Mouse (Mus musculus): ENCODE measurements around the gene Adprh.

Adprh gene

DNA sequence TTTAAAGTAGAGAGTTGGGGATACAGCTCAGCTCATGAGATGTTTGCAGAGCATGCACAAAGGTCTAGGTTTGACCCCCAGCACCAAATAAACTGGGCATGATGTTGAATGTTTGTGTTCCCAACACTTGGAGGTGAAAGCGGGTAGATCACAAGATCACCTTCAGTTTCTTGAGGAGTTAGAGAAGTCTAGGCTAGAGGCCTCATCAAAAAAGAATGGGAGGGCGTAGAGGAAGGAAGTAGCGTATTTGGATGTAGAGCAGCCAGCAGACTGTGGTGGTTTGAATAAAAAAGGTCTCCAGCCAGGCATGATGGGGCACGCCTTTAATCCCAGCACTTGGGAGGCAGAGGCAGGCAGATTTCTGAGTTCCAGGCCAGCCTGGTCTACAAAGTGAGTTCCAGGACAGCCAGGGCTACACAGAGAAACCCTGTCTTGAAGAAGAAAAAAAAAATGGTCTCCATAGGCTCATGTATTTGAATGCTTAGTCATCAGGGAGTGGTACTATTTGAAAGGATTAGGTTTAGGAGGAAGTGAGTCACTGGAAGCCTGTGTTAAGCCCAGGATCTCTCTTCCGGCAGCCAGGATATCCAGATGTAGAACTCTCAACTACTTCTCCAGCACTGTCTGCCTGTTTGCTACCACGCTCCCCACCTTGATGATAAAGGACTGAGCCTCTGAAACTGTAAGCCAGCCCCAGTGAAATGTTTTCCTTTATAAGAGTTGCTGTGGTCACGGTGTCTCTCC is 8.6 kb downstream of the Adprh start:
- DNase-seq (ENCODE audit: low spot score in 2 of 2), result no peak

DNA sequence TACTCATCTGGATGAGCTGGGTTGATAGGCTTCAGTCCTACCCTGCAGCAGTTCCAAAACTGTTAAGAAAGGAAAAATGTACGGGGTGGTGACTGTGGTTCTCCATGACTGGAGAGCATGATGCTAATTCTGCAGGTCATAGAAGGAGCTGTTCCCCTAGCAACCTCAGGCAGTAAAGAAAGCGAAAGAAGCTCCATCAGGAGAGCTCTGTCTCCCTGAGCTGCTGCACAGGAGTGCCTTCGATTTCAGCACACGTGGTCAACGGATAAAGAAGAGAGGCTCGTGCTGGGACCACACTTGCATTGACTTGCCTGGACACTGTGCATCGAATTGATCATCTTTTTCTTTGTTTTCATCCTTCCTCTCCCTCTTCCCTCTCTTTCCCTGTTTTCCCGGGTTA is 10.3 kb downstream of the Adprh start:
- DNase-seq (ENCODE audit: low spot score in 2 of 2), result no peak

DNA sequence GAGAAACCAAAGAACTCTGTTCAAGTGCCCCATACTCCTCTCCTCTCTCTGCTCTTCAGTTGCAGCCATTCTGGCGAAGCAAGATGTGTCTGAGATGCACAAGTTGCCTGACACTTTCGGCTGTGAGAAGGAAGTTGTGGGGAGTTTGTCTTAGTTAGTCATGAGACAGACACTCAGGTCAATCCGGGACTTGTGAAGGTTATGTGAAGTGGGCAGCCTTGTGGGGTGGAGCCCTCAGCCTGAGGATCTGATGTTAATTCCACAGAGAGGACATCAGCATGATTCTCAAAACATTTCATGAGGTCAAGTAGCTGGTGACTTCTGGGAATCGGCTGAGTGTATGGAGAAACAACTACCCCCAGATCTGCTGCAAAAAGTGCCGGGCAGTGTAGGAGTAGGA is 10.9 kb downstream of the Adprh start:
- DNase-seq (ENCODE audit: low spot score in 2 of 2), result no peak

- DNase-seq (ENCODE audit: low spot score in 2 of 2), result no peak
These were observed 12.1 kb downstream of the Adprh start for GRCm38 (mm10) chr16:38440403-38440802.

- no peak for DNase-seq (ENCODE audit: low spot score in 2 of 2)
These were observed 13.3 kb downstream of the Adprh start for GRCm38 (mm10) chr16:38439190-38439589.

- no peak for DNase-seq (ENCODE audit: low spot score in 2 of 2)
These were observed 18.2 kb downstream of the Adprh start for GRCm38 (mm10) chr16:38434295-38434795.

DNA sequence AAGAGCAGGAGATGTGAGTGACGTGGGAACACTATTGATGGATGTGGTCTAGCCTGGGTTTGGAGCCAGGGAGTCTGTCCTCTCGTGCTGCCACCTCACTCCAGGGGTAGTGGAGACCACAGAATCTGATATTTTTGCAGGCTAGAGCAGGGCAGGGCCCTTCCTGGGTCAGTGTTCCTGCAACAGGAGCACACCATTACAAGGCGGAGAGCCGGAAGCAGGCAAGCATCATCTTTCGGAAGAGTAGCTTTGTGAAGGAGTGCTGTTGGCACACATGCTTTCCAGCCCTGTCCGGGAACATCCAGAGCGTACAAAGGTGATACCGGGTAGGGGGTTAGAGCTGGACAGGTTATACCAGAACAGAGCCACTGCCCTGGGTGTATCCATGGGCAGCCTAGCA is 19.0 kb downstream of the Adprh start:
- DNase-seq (ENCODE audit: low spot score in 2 of 2), result no peak

DNA sequence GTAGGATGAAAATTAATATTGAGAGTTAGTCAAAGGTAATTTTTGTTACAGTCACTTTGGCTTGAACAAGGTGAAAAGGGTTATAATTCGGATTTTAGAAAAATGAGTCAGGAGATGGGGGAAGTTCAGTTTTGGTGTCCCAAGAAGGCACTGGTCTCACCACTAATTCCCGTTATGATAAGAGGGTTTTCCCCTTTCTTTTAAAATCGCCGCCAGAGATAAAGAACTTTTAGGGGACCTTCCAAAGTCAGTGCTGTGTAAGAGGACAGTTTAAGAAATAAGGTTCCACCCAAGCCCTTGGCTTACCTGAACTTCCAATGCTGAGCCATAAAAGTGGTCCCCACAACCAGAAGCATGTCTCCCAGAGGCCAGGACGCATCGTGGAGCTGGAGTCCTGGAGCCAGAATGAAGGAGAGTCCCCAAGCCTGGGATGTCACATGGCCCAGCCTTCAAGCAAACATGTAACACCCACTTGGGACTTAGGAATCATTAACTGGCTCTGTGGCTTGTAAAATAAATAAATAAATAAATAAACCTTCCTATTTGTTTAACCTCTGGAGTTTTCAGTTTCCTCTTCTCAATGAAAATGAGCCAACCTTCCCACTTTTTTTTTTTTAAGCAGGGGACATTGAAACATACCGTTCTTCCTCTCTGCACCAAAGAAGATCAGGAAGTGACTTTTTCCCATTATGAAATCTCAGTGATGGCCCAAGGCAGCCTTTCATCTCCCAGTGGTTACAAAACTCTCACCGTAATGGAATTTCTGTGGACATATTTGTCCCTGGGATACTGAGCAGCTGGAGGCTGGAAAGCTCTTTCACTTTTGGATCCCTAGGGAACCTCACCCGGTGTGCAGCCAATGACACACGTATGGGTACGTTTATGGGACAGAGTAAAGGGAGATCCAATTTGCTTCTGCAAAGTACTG is 19.7 kb downstream of the Adprh start, which contains the start of gene Pla1a:
Gene Pla1a (minus strand): TSS at position 648 of the 928 bp plus-strand sequence.
- no peak for DNase-seq (ENCODE audit: low spot score in 2 of 2)

DNA sequence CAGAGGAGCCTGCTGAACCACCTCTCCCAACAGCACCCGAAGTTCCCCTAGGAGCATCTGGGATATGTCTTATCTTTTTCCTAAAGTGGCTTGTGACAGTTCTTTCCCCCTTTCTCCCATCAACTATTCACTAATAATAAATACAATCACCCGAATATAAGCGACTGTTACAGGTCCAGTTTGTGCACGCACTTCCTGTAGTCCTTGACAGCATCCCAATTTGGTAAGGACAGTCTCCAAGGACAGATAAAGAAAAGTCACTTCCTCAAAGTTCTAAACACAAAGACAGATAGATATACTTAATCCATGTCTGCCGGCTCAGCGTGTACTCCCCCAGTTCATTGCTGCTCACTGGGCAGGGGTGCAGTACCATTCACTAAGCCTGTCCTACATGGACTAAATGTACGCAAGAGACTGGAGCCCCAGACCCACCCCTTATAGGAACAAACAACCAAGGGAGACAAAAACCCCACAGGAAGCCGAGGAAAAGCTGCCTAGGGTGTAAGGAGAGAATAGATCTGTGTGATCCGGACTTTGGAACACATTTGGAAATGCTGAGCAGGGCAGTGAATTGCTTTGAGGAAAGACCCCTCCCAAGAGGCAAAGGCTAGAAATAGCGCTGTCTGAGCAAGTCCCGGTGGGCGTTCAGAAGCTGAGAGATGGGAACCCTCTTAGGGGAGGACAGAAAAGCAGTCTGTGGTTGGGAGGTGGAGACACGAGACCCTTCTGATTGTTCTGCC is 20.9 kb downstream of the Adprh start:
- no peak for DNase-seq (ENCODE audit: low spot score in 2 of 2)

DNA sequence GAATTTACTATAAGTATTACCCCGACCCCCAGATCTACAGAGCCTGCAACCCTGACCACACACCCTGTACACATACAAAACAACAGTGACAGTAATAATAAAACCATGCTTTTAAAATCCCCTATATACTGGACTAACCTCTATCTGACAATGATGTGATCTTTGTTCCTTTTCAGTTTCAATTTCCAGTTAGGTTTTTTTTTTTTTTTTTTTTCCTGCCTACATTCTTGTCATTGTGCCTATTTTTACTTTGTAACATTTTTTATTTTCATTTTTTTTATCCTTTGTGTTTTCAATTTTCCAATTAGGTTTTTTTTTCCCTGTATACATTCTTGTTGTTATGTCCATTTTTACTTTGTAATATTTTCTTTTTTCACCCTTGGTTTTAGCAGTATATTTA is 26.7 kb downstream of the Adprh start:
- no peak for DNase-seq (ENCODE audit: low spot score in 2 of 2)

DNA sequence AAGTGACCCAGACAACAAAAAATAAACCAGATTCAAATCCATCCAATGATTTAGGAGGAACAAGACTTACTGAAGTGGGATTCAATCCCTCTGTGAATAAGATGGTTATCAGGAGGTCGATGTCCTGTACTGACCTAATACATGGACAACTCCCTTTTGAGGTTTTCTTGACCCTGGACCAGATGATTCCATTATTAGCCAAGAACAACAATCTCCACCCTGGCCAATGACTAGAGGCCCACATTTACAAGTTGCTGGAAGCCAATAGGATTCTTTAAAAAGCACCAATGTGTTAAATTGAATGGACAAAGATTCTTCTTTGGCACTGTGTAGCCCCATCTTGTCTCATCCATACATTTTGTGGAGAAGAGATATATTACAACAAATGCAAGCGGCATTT is 27.1 kb downstream of the Adprh start:
- DNase-seq (ENCODE audit: low spot score in 2 of 2), result no peak

- DNase-seq (ENCODE audit: low spot score in 2 of 2), result no peak
These were observed 37.5 kb downstream of the Adprh start for GRCm38 (mm10) chr16:38414953-38415352.

GRCm38 (mm10) chr16:38408416-38408815 is 44.1 kb downstream of the Adprh start:
- no peak for DNase-seq (ENCODE audit: low spot score in 2 of 2)

DNA sequence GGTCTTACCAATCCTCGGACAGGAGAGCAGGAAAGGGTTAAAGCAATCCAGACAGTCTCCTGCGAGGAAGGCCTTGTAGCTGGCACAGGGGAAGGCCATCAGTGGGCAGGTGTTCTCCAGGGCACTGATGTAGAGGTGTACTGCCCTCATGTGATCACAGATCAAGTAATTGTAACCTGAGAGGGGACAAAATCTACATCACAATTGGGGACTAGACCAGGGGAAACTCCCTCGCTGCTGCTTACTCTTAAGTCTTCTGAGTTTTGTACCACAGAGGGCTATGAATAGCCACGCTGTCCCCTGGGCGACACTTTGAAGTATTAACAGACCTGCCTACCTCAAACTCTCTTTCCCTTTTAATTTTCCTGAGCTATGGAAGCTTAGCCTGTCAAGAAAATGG is 44.9 kb downstream of the Adprh start:
- no peak for DNase-seq (ENCODE audit: low spot score in 2 of 2)

- no peak for DNase-seq (ENCODE audit: low spot score in 2 of 2)
These were observed 45.8 kb downstream of the Adprh start for GRCm38 (mm10) chr16:38406708-38407107.

- no peak for DNase-seq (ENCODE audit: low spot score in 2 of 2)
These were observed 46.2 kb downstream of the Adprh start for GRCm38 (mm10) chr16:38406293-38406692.

DNA sequence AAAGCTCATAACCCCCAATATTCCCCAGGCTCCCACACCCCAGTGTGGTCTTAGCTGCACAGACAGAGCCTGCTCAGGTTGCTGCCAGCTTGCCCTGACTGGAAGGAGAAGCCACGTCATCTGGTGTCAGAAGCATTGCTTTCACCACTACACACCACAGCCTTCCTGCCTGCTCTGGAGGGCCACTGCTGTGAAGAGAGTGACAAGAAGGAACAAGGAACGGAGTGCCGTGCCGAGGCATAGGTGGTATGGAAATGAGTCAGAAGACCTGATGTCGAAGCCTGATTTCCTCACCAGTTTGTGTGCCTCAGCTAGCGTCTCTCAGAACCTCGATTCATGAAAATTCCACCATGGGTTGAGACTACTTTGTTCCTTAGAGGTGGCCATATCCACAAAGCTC is 48.9 kb downstream of the Adprh start:
- DNase-seq (ENCODE audit: low spot score in 2 of 2), result no peak

DNA sequence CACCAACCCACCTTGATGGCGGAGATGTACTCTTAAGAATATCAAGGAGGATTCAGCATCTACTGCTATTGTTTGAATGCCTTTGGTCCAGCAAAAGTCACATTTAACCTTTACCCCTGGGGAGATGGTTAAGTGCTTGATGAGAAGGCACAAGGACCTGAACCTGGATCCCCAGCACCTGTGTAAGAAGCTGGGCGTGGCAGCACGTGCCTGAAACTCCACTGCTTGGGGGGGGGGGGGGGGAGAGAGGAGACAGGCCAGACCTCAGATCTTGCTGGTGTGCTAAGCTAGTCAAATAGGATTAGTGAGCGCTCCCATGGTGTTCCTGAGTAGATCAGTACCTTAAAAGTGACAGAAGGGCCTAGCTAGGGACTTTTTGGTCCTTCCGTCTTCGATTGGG is 51.0 kb downstream of the Adprh start:
- no peak for DNase-seq (ENCODE audit: low spot score in 2 of 2)

GRCm38 (mm10) chr16:38400311-38400960 is 52.1 kb downstream of the Adprh start:
- no peak for DNase-seq (ENCODE audit: low spot score in 2 of 2)

DNA sequence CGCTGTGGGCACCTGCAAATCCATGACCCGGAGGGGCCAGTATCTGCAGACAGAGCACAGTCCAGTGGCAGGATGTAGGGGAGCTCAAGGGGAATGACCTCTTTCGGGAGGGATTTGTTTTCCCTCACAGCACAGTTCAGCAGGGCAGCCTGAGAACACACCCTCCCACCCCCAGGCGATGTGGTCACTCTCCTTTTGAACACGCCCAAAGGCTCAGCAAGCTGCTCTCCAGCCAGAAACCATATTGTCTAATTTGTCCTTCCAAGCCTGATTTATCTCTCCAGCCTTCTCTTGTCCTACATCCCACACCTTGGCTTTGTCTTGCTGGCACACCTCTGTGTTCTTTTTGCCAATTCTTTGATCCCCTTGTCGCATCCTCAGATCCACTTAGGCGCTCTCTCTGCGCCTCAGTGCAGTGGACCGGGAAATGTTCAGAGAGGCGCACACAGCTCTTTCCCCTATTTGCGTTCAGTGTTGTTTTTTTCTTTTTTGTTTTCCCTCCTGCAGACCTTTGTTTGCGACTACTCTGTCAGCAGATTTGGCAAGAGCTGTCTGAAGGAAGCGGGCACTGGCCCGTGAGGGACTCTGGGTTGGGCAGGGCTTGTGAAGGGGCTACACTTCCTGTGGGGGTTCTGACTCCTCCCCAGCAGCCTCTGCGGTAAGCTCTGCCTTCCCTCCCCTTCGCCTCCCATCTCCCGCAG is 52.8 kb downstream of the Adprh start:
- peak in 1 of 2 experiments; percentile 28 for DNase-seq (ENCODE audit: low spot score in 2 of 2)

- no peak for DNase-seq (ENCODE audit: low spot score in 2 of 2)
These were observed 53.4 kb downstream of the Adprh start for GRCm38 (mm10) chr16:38399076-38399475.

Measured in urinary bladder, postnatal 4 days (tissue).